In the genomic region with DNA sequence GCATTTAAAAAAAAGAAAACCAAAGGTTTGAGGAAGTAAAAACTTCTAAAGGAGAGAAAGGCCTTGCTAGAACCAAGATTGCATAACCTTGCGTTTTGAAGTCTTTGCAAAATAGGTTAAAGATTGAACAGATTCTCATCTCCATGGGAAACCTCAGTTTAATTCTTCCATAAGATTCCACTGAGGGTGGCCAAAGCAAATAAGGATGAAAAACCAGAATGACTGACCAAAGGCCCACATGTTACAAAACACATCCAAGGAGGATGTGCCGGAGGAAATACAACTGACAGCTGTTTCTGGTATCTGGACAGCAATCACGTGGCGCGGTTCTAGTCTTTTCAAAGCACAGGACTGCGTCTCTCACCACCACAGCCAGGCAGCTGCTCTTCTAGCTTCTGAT, we compare ENCODE assay signal across 10 mouse cellular contexts. TPM values are rescaled to one million over a fixed set of nuclear protein-coding genes. Genes with fewer than 3 reads are reported as not detected.
DNase-seq lines count a peak whose midpoint lies in the region; ATAC-seq and TF ChIP-seq lines count a peak whose summit lies in the region.
"Had no signal": no experiment of that assay in that cellular context is flagged by ENCODE, and none has a peak within 500 bp of the region (broad histone marks: within the 10 kb centered on the region; RNA-seq: fewer than 3 reads in every experiment).

No protein-coding gene starts in this region.

- DNase-seq in left cerebral cortex, adult 11 months (ENCODE audit: low spot score), result peak; percentile 7
- no peak for DNase-seq in left cerebral cortex, adult 8-10 months (ENCODE audit: low spot score in 2 of 2)
- DNase-seq in gonadal fat pad, adult 2 months (ENCODE audit: low read depth), result peak; percentile 97
- DNase-seq in lung, postnatal 4 days, result peak; percentile 44 to 60
- no peak for DNase-seq in hindbrain, postnatal 0 days (ENCODE audit: low spot score)
- no peak for DNase-seq in cerebellum, postnatal 10 days
- no peak for DNase-seq in forebrain, embryonic 14.5 days (ENCODE audit: low spot score)

- H3K4me3 ChIP-seq in kidney, embryonic 14.5 days (ENCODE audit: low read length), result no peak overlapping the region
- no peak overlapping the region for H3K4me3 ChIP-seq in hindbrain, postnatal 0 days (ENCODE audit: low read length)
- H3K4me3 ChIP-seq in forebrain, embryonic 14.5 days (ENCODE audit: low read depth, low read length), result no peak overlapping the region
- H3K4me3 ChIP-seq: embryonic facial prominence, embryonic 12.5 days; stomach, embryonic 15.5 days had no signal

- H3K9ac ChIP-seq in kidney, embryonic 14.5 days (ENCODE audit: low read depth, low read length), result no peak overlapping the region
- H3K9ac ChIP-seq in hindbrain, postnatal 0 days (replicated peaks; ENCODE audit: low read length), result no peak overlapping the region
- no peak overlapping the region for H3K9ac ChIP-seq in forebrain, embryonic 14.5 days (ENCODE audit: low read length)
- H3K9ac ChIP-seq: embryonic facial prominence, embryonic 12.5 days; stomach, embryonic 15.5 days had no signal

- peak; percentile 35; the same call in 1 of the 2 replicates for ATAC-seq in kidney, embryonic 14.5 days (ENCODE audit: low FRiP score, low TSS enrichment)
- ATAC-seq in hindbrain, postnatal 0 days, result no peak
- no peak for ATAC-seq in forebrain, embryonic 14.5 days

- 0 out of 2 replicates have a peak, but pooled peaks cover 10% of the 10 kb centered on the region for H3K4me1 ChIP-seq in kidney, embryonic 14.5 days (ENCODE audit: control insufficient read depth, insufficient read depth, low read length)
- no peaks in the 10 kb centered on the region for H3K4me1 ChIP-seq in hindbrain, postnatal 0 days (ENCODE audit: insufficient read depth, low read length)
- no peaks in the 10 kb centered on the region for H3K4me1 ChIP-seq in forebrain, embryonic 14.5 days (ENCODE audit: control insufficient read depth, insufficient read depth, low read length)
- H3K4me1 ChIP-seq: embryonic facial prominence, embryonic 12.5 days; stomach, embryonic 15.5 days had no signal

- H3K36me3 ChIP-seq in kidney, embryonic 14.5 days (ENCODE audit: control insufficient read depth, insufficient read depth, low read length), result no peaks in the 10 kb centered on the region
- no peaks in the 10 kb centered on the region for H3K36me3 ChIP-seq in hindbrain, postnatal 0 days (ENCODE audit: insufficient read depth, low read length)
- H3K36me3 ChIP-seq in forebrain, embryonic 14.5 days (ENCODE audit: control insufficient read depth, insufficient read depth, low read length), result no peaks in the 10 kb centered on the region
- H3K36me3 ChIP-seq: embryonic facial prominence, embryonic 12.5 days; stomach, embryonic 15.5 days had no signal

- H3K27ac ChIP-seq in kidney, embryonic 14.5 days (ENCODE audit: low read depth, low read length), result peak overlapping the region; percentile 66; the same call in 1 of the 2 replicates
- H3K27ac ChIP-seq in hindbrain, postnatal 0 days, result no peak overlapping the region
- H3K27ac ChIP-seq in forebrain, embryonic 14.5 days (ENCODE audit: low read depth, low read length), result no peak overlapping the region
- H3K27ac ChIP-seq: embryonic facial prominence, embryonic 12.5 days; stomach, embryonic 15.5 days had no signal

- H3K4me2 ChIP-seq in kidney, embryonic 14.5 days (replicated peaks; ENCODE audit: low read depth, low read length), result no peak overlapping the region
- H3K4me2 ChIP-seq in hindbrain, postnatal 0 days (ENCODE audit: low read depth, low read length), result no peak overlapping the region
- H3K4me2 ChIP-seq in forebrain, embryonic 14.5 days (ENCODE audit: low read length), result no peak overlapping the region
- H3K4me2 ChIP-seq: embryonic facial prominence, embryonic 12.5 days; stomach, embryonic 15.5 days had no signal

- no peaks in the 10 kb centered on the region for H3K27me3 ChIP-seq in kidney, embryonic 14.5 days (ENCODE audit: control insufficient read depth, insufficient read depth, low read length)
- H3K27me3 ChIP-seq in hindbrain, postnatal 0 days (ENCODE audit: insufficient read depth, low read length), result no peaks in the 10 kb centered on the region
- H3K27me3 ChIP-seq in forebrain, embryonic 14.5 days (replicated peaks; ENCODE audit: control insufficient read depth, insufficient read depth, low read length), result no peaks in the 10 kb centered on the region
- H3K27me3 ChIP-seq: embryonic facial prominence, embryonic 12.5 days; stomach, embryonic 15.5 days had no signal

- WGBS in kidney, embryonic 14.5 days, result 49% methylated on average over 6 of the region's 6 CpGs
- 79% methylated on average over 6 of the region's 6 CpGs for WGBS in hindbrain, postnatal 0 days
- WGBS in forebrain, embryonic 14.5 days, result 95% methylated on average over 6 of the region's 6 CpGs

- no peaks in the 10 kb centered on the region for H3K9me3 ChIP-seq in kidney, embryonic 14.5 days (ENCODE audit: control insufficient read depth, low read length)
- H3K9me3 ChIP-seq in hindbrain, postnatal 0 days (ENCODE audit: low read length), result no peaks in the 10 kb centered on the region
- H3K9me3 ChIP-seq in forebrain, embryonic 14.5 days (replicated peaks; ENCODE audit: control insufficient read depth, low read length), result no peaks in the 10 kb centered on the region
- H3K9me3 ChIP-seq: embryonic facial prominence, embryonic 12.5 days; stomach, embryonic 15.5 days had no signal

- no peak for TF ChIP-seq CTCF in hindbrain, postnatal 0 days (IDR thresholded peaks at IDR 0.05; ENCODE audit: low read depth)

RNA-seq across cellular contexts. Expression of a gene that starts 18.1 kb away (rescaled TPM):
- under 1 TPM in 2 of 4 experiments, not detected in 2; 0.33 to 0.43 TPM for total RNA-seq in left cerebral cortex, adult 8-10 months (2022)
- polyA plus RNA-seq in gonadal fat pad, adult 2 months (2012; rRNA removed), result 8.0 and 8.8 TPM in 2 replicates
- polyA plus RNA-seq in kidney, embryonic 14.5 days (2014; fragmentation: Nextera tagmentation; extraction: Ambion mirVana), result 0.23 and 0.67 TPM in 2 replicates
- total RNA-seq in hindbrain, postnatal 0 days (2014; rRNA removed), result 0.26 TPM in 1 of 2 replicates, not detected in the other
- polyA plus RNA-seq in hindbrain, postnatal 0 days (2015; fragmentation: Nextera tagmentation; extraction: Ambion mirVana), result 0.26 TPM in 1 of 2 replicates, not detected in the other
- not detected in 2 replicates for polyA plus RNA-seq in forebrain, embryonic 14.5 days (2014; fragmentation: Nextera tagmentation; extraction: Ambion mirVana)

Comparison
In these comparisons a context has a peak if more than half of its experiments do, and no peak if none do; other contexts are left out.
1. DNase-seq: peak in left cerebral cortex, adult 11 months (single experiment), gonadal fat pad, adult 2 months (single experiment) and lung, postnatal 4 days (2 of 2); none in left cerebral cortex, adult 8-10 months (0 of 2), hindbrain, postnatal 0 days (single experiment), cerebellum, postnatal 10 days (0 of 2) and forebrain, embryonic 14.5 days (single experiment).